Mouse (Mus musculus): ENCODE measurements at regions not wholly inside any gene's neighbourhood (a gene's known extent, or its start where the extent isn't known, plus 50 kb on each side); places are given as distances from the start of the nearest gene placed in this dataset.

DNA sequence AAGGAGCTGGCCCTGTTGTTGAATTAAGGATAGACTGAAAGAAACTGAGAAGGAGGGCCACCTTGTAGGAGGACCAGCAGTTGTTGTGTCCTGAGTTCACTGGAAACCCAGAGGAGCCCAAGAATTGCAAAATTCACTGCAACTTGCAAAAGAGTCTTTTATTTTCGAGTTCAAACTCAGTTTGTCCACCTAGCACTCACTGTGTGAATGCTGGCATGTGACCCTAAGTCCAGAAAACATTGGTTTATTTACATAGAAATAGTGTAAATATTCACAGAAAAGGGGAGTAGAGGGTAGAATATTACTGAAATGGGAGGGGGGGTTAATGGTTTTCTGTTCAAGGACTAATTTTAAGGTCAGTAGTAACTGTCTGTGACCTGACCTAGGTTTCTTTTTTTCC lies 394.7 kb downstream of the 4933405O20Rik start:
- DNase-seq = no peak

DNA sequence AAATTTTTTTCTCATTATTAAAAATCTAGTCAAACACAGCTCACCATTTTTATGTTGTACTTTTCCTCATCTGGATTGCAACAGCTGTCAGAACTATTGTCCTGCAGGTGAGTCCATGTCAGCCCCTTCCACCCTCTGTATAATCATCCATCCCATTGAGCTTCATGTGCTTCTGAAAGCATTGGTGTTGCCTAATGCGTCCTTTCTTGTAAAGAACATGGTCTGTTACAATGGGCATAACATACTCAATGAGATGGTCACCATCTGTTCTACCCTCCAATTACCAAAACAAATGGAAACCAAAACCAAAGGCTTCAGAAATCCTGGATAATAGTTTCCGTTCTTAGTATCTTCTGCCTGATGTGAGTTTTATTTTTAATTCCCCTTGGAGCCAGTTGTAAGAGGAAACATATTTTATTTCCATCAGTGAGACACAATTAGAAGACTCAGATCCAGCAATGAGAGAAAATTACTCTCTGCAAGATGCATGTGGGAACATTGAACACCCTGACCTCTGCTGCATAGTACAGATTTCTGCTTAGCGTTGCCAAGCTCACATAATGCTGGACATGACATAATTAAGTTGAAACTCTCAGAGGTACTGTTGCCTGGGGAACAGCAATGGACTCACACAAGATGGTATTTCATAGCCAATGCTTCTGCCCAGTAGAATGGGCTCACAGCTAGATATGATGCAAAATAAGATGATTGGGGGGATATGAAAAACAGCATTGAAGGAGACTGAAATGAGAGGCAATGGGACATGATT lies 443.1 kb downstream of the 4933405O20Rik start:
- DNase-seq = no peak

DNA sequence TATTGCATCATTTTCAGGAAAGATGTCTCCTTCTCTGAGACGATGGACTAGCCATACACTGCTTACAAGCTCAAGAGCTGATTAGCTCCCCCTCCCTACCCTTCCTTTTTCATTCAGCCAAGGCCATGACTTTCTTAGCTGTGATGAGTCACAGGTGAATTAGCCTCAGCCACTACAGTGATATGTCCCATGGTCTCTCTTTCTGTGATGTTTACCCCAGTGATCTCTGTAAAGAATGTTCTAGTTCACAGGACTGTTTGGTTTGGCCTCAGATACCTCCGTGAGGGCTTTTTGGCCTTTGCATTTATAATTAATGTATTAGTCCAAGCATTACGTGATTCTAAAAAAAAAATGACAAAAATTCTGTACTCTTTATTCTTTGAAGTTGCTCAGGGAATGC lies 452.5 kb downstream of the 4933405O20Rik start:
- no peak for DNase-seq

DNA sequence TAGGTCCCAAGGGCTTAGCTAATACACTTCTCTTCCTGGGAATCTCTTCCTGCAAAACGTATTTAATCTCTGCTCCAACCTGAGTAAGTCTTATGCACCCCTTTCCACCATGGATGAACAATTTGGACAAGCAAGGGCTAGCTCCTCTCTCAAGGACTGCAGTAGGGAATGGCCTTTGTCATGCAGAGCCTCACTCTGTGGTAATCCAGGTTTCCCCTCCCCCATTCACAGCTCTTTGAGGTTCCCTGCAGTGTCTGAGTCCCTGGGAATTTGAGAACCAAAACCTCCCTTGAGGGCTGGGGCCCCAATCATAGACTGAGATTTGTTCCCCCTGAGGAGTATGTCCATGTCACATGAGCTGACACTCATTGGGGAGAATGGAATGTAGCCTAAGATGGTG lies 442.5 kb upstream of the Ano5 start:
- no peak for DNase-seq

DNA sequence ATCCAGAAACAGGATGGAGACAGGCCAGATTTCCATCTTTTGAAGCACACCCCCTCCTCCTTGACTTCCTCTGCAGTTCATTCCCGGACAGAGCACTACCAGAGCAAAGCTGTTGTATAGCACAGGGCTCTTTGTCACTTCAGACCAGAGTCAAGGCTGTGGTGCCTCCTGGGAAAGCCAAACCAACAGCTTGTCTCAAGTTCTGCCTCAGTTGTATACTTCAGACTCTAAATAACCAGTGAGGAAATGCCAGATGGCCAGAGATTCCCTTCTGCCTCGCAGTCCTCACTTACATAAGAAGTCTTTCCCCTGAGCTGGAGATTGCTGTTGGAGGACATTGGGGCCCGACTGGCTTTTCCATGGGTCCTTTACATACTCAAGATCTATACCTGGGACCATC lies 417.1 kb upstream of the Ano5 start:
- DNase-seq = no peak

DNA sequence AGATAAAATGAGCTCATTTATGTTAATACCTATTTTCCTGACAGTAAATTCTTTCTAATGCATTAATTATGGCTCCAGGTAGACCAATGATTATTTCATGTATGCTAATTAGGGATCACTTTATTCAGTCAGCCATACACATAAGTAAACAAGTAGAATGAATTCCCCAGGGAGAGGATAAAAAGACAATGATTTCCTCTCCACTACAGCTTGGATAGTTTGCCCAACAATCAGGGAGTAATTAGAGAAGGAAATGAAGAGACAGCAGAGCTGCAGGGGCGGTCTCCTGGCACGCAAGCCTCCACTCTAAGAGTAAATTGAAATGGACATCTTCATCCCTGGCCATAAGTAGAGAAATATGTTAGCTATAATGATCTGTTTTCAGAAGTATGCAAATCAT lies 409.7 kb upstream of the Ano5 start:
- peak; percentile 63 for DNase-seq

DNA sequence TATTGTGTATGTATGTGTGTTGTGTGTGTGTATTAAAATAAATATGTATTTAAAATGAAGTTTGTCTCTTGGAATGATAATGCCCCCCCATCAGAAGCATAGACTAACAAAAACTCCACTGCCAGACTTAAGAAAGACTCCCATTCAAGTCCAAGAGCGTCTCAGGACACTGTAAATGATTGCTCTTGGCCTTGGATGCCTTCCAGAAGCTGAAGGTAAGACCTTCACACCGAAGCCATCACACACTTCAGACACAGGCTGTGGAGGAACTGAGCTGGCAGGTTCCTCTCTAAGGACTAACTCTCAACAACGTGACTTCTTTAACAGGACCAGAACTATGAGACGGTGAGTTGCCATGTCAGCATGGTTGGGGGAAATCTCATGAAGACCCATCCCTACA lies 370.0 kb upstream of the Ano5 start:
- DNase-seq = no peak

DNA sequence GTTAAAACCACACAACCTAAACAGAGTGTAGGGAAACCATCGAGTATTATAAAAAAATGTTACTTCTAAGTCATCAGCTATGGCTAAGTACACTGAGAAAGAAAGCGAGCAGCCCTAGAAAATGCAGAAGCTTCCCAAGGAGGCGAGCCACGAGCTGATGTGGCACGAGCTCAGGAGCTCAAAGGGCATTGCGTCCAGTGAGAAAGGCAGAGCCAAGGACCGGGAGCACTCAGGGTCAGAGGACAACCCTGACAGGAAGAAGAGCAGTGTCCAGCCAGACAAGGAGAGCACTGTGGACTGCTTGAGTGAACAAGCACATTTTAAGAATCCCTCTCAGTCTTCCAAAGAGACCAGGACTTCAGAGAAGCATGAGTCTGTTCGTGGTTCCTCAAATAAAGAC lies 335.6 kb upstream of the Ano5 start:
- DNase-seq = no peak

DNA sequence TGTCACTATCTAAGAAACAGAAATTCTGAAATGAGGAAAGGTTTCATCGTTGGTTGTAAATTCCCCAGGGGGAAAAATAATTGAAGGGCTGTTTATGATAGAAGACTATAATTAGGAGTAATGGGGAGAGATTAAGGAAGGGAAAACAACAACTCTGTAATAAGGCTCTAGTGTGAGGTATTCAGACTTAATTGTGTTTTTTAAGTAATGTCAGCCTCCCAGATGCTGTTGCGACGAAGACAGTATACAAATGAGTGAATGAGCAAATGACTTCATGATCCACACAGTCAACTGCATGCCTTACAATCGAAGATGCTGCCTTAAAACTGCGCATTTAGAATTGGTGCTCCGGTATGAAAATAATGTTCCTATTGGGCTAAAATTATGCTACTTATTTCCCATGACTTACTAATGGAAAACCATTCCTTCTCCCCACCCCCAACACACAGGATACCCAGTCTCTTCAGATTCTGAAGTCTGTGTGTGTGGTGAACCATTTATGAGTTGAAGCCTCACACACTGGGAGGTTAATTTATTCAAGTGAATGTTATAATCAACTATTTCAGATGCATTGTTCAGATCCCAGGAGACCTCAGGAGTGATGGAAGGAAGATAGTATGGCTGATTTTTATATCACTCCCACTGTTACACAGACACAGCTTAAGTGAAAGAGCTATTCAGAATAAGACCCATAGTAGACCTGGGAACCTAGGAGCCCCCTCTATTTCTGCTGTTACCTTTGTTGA lies 295.2 kb upstream of the Ano5 start:
- DNase-seq = no peak

DNA sequence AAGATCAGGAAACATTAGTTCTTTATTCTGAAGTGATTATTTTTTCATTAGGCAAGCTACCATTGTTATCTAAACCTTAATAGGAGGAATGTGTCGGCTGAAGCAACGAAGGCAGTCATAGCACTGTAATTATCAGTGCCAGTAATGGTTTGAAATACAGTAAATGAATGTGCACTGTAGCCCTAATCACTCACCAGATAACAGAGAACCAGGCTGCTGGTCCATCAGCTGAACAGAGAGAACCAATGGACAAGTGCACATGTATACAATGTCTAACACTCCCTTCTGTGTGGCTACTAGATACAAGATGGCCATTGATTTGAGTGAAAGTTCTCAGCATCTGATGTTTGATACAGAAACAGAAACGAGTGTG lies 294.6 kb upstream of the Ano5 start:
- DNase-seq = no peak

DNA sequence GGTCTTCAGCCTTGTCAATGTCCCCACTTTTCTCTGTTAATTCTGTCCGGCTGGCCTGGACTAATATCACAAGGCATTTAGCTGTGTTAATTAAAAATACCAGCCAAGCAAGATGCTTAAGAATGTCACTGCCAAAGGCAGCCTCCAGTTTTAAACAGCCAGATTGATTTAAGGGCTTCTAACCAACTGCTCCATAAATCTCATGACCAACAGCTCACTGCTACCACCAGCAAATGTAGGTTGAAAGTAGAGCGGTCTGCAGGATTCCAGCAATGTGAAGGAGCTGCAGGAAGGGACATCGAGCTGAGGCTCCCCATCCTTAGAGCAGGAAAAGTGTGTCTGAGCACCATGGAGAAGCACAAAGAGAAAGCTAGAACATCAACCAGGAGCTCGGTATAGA lies 289.5 kb upstream of the Ano5 start:
- DNase-seq = no peak

DNA sequence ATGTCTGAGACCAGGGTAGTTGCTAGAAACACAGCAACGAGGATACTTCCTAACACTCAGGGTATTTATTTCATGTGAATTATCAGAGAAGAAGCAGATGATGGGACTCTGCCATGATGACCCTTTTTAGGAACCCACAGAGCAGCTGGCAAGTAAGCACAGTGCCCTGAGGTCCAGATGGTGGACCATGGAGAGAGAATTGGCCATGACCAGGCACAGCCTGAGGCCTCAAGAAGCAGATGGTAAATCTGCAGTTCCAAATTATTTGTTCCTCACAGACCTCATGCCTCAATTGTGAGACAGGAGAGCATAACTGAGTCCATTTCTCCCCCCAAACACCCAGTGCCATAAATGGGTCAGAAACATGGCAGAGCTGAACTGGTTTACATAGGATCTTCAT lies 289.0 kb upstream of the Ano5 start:
- DNase-seq = peak; percentile 33

DNA sequence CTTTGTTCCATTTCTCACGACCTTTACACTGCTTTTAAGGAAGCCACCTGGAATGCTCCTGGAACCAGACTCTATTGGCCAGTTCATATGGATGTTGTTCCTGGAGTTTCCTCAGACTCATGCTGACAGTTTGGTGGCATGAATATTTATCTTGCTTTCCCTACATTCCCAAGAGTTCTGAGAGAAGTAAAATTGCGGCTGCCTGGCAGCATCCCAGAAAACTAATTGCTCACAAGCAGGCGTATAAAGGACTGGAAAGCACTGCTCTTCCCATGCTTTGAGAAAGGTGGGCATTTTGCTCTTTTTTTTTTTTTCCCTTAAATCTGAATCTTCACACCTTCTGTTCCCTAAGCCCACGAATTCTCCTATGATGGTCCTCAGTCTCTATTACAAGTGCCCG lies 283.7 kb upstream of the Ano5 start:
- no peak for DNase-seq

DNA sequence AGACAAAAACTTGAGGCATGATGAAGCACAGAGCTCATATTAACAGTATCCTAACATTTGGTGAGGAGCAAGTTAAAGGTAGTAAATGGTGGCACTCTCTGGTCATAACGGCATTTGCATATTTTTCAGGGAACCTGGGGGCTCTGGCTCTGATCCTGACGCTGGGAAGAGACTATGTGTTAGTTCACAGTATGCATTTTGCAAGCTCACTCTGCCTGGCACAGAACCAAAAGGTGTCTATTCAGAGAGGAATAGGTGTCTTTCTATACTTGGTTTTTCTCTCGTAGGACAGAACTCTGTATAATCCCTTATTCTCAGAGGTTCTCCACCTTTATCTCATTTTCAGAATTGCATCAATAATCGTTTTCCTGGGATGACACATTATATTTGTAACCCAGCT lies 276.2 kb upstream of the Ano5 start:
- DNase-seq = no peak

DNA sequence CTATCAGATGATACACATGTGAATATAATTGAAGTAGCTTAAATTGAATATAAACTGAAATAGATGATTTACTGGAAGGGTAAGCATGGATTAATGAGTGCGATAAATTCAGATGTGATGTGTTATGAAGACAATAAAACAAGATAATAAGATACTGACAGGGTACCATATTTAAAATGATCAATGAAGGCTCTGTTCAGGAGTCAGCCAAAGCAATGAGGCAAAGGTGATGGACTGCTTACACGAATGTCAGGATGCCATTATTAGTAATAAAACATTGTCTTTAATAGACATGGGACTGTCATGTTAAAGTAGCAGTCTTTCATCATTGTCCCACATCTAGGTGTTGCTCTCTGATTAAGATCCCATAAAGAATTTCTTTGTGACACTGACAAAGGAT lies 263.1 kb upstream of the Ano5 start:
- DNase-seq = no peak

DNA sequence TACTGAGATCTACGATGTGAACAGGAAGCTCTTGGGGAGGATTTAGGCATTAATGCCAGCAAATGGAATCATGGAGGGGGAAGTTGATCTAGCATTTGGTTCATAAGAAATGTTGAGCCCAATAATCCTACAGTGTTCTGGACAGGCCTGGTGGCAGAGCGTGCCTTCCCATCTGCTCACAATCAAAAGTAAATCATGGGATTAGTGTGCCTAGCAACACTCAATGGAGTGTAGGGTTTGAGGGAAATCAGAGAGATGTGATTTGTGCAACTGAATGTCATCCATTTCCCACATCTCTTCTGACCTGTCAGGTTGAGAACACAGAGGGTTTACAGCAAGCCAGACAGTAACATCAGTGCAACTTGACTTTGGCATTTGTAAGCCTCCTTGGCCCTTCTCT lies 256.4 kb upstream of the Ano5 start:
- no peak for DNase-seq

DNA sequence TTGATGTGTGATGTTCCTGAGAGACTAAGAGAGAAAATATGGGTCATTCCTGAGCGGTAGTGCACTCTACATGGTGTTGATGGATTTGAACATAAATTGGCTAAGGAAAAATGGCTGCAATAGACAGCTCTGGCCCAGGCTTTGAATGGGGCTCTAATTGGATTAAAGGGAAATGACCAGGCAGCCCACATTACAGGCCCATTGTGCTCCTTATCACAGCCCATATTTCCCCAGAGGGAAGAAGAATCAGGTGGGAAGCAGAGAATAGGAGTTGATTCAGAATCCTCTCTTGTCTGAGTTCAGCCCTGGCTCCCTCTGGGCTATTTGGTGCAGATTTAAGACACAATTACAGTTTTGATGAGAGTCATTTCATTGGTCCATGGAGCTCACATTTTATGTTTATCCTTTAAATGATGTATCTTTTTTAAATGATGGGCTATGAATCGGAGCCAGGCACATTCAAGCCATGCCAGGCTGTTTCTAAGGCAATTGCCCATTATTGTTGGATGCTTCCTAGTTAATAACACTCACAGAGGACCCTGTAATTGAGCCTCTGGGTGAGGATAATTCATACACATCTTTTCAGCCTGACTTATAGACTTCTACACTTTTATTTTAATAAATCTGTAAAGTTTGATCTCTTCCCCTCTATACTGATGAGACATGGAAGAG lies 251.5 kb upstream of the Ano5 start:
- DNase-seq = peak; percentile 63

DNA sequence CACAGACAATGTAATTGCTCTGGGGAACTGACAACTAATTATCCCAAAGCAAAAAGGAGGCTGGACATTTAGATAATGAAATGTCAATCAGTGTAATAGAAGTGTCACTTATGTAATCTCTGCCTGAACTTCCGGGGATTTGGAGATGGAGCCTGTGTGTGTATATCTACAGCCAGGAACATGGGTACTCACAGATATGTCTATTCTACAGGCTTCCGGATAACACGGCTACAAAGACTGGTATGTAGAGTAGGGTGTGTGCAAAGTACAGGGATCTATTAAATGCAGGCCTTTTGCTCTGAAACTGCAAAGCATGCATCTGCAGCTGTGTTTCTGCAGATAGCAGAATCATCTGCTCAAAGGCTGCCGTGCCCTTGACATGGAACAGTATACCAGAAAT lies 246.7 kb upstream of the Ano5 start:
- DNase-seq = peak; percentile 40

DNA sequence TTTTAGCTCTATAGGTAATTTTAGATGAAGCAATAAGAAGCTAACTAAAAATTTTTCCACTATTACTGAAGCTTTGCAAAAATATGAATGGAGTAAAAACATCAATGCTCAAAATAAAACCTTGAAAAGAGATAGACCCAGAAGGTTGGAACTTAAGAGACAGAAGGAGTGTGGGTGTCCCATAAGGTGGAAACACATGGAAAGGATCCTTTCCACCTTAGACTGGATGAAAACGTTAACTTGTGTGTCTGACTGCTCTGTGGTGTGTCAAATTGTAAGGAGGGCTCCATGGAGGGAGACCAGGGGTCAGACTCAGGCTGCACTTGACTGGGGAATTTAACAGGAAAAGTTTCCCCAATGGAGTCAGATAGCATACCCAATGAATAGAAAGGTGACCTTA lies 244.9 kb upstream of the Ano5 start:
- DNase-seq = no peak

DNA sequence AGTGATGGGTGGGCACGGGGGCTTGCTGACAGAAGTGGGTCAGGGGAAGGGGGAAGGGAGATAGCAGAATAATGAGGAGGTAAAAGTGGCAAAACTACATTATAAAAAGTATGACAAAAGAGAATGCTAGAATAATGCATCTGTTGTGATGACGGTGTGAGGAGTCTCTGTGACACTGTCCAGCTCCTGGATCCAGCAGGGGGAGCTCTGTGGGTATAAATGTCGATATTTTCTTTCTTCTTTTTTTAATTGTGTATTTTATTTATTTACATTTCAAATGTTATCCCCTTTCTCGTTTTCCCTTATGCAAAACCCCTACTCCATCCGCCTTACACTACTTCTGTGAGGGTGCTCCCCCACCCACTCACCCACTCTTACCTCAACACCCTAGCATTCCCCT lies 243.9 kb upstream of the Ano5 start:
- DNase-seq = no peak

DNA sequence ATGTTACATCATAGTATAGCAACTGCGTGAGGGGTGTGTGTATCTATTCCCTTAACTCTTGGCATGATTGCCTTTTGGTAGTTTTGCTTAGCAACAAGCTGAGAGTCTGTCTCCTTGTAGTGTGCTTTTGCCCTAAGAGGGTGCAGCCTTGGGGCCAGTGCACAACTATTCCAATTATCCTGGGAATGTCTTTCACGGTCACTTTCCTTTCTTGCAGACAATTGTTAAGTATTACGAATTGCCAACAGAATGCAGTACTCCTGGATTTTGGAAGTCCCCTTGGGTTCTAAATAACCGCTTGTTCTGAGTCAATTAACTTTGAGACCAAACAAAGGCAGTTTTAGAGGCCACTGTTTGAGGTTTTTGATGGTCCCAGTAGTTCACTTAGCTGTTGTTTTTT lies 242.1 kb upstream of the Ano5 start:
- no peak for DNase-seq

DNA sequence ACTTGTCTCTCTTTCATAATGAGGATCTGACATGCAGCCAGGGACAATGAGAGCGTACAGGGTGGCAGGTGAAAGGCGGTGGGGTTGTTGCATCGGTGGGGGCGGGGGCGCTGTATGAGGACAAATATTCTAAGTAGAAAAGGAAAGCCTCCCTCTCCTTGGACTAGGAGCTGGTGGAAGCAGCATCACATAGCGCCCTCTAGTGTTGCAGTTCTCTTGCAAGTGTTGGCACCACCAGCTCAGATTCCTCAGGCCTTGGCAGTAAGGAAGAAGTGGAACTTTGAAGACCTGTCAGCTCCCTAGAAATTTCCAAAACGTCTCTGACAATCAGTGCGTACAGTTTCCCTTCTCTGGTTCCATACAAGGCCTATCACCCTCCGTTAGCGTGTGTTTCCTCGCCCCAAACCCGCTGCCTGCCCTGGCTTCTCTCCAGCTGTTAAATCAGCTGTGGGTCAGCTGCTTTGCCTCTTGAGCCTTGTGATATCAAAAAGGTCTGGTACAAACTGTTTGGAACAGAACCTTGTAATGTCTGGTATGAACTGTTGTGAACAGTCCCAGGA lies 240.2 kb upstream of the Ano5 start:
- DNase-seq = peak; percentile 65

DNA sequence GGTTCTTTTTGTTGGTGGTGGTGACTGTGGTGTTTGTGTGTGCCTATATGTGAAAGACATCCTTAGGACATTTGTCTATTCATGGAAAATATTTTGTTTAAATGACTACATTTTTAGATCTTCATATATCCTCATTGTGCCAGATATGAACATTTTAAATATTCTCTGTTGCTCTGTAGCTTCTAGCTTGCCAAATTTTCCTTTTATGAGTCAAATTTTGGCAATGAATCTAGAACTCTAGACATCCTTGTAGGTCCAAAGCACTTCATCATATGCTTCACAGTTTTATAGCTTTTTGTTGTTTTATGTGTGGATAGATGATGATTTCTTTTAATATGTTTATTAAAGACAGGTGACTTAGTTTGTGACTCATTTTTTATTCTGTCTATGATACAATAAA lies 229.4 kb upstream of the Ano5 start:
- DNase-seq = no peak

DNA sequence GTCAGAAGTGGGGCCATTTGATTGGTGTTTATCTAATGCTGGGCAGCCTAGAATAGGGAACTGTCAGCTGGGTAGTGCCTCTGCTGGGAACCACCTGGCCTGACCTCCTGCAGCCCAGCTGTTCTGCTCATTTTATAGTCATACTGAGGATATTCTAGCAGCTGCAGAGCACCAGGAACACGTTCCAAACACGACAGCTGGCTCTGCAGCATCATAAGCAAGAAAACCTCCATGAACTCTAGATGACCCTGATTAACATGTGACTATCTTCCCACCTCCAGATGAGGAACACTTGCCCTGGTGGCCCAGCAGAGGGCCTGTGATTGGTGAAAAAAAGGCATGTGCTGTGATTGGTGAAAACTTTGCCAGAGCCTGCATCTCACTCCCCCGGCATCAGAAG lies 210.6 kb upstream of the Ano5 start:
- peak; percentile 62 for DNase-seq
